Mouse (Mus musculus): Measurements from ENCODE around the gene Atg4c. TPM values are rescaled to one million over a fixed set of nuclear protein-coding genes. Genes with fewer than 3 reads are reported as not detected.

Gene Atg4c
- 2.0 and 3.0 TPM in 2 replicates for polyA plus RNA-seq (2012; rRNA removed)

DNA sequence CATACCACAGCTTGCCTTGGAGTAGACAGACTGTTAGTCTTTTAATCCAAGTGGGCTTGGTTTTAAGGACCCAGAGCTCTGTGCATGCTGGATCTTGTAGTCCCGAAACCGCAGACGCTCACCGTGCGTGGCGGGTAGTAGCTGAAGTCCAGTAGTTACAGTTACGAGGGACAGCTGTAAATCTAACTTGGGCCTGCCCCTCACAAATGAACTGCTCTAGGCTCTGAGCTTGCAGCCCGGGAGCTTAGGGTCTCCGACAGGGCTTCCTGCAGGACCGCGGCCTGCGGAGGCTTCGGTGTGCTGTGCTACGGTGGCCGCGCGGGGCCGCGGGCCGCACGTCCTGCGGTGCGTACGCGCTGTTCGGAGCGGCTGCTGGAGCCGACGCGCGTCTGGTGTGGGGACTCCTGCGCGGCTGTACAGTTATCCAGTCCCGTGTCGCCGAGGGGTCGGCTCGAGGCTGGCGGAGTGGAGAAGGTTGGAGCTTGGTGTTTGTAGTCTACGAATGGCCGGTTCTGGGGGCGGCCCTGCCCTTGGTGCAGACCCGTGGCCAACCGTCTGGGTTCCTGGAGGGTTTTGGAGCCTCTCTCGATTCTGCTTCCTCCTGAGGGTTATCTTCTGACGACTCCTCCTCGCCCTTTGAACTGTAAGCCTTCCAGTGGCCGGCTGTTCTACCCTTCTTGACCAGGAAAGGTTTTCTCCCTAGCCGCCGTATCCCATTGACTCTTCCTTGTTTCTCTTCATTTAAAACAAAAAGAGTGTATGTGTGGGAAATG is at the start of gene Atg4c:
Gene Atg4c (plus strand): TSS at position 125 of the 773 bp plus-strand sequence.

Other genes starting within 250 kb of the Atg4c start
- gene Angptl3, start 163.0 kb upstream of the Atg4c start, polyA plus RNA-seq (2012; rRNA removed), result not detected in 2 replicates
- 19.1 and 21.0 TPM in 2 replicates for gene Dock7, start 73.0 kb upstream of the Atg4c start, polyA plus RNA-seq (2012; rRNA removed)
- 0.27 and 0.31 TPM in 2 replicates for gene Gm12689, start 102.0 kb downstream of the Atg4c start, polyA plus RNA-seq (2012; rRNA removed)